ENCODE assay signal across 7 mouse cellular contexts in the genomic region with DNA sequence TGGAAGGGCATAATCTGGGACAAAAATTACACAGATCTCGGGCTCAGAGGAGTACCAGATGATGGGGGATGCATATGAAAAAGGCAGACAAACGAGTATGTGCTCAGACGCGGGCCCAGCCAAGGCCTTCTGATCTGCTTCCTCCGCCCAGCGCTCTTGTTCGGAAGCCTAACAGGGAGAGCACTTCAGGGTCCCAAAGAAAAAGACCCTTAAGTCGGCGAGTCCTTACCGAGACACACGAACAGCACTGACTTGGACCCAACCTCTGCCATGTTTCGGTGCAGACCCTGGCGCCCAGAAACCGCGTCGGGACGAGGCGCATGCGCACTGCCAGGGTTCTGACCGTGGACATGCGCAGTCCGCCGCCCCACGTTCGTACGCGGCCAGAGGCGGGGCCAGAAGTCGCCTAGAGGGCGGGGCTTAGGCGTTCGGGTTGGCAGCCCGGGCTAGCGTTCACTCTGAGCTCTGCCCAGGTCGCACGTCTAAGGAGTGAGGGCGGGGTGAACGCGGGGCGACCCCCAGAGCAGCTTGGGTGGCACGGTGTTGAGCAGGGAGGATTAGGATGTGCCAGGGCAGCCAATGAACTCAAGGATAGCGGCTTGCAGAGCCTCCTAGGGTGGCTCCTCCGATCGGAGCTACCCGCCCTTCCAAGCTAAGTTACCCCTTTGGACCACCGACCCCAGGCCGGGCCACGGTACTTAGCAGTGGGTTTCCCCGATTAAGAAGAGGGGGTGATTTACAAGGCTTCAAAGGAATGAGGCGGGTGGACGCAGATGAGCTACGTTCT. TPM values are rescaled to one million over a fixed set of nuclear protein-coding genes. Genes with fewer than 3 reads are reported as not detected.
DNase-seq lines count a peak whose midpoint lies in the region; ATAC-seq lines count a peak whose summit lies in the region.

A gene (minus strand): TSS at position 329 of the 787 bp plus-strand sequence.
A gene (plus strand): TSS at position 408 of the 787 bp plus-strand sequence.

- H3K9ac ChIP-seq in intestine, embryonic 15.5 days, result peak within 1 kb of the TSS; percentile 67

- intact Hi-C loops in left cerebral cortex, postnatal 25 days (cut with DNase I), result no loop called here

- no peaks in the 10 kb centered on the region for H3K36me3 ChIP-seq in intestine, embryonic 15.5 days
- no peaks in the 10 kb centered on the region for H3K36me3 ChIP-seq in midbrain, embryonic 10.5 days

- H3K4me2 ChIP-seq in intestine, embryonic 15.5 days (replicated peaks), result peak within 1 kb of the TSS; percentile 84

- peaks cover 7% of the 10 kb centered on the region; the same call in 1 of the 2 replicates for H3K4me1 ChIP-seq in intestine, embryonic 15.5 days (replicated peaks)
- H3K4me1 ChIP-seq in midbrain, embryonic 10.5 days, result peaks cover 24% of the 10 kb centered on the region

- H3K27me3 ChIP-seq in intestine, embryonic 15.5 days (replicated peaks), result no peaks in the 10 kb centered on the region
- no peaks in the 10 kb centered on the region for H3K27me3 ChIP-seq in midbrain, embryonic 10.5 days (ENCODE audit: low read depth, poor library complexity, severe bottlenecking)

- WGBS in intestine, embryonic 15.5 days, result under 1% methylated on average over 52 of the region's 52 CpGs
- under 1% methylated on average over 52 of the region's 52 CpGs for WGBS in midbrain, embryonic 10.5 days

- peak; percentile 98 for ATAC-seq in intestine, embryonic 15.5 days

- H3K4me3 ChIP-seq in intestine, embryonic 15.5 days (replicated peaks), result peak within 1 kb of the TSS; percentile 59
- H3K4me3 ChIP-seq in midbrain, embryonic 10.5 days, result peak within 1 kb of the TSS; percentile 69

- H3K9me3 ChIP-seq in intestine, embryonic 15.5 days, result no peaks in the 10 kb centered on the region
- H3K9me3 ChIP-seq in midbrain, embryonic 10.5 days (replicated peaks), result no peaks in the 10 kb centered on the region

- peak; percentile 96 to 99 for DNase-seq in adrenal gland, adult (ENCODE audit: inconsistent age in 2 of 2, low spot score in 1 of 2)
- DNase-seq in embryo, embryonic 10.5 days (ENCODE audit: low spot score), result peak; percentile 96
- peak; percentile 92 for DNase-seq in gastrocnemius, postnatal 25 days
- peak; percentile 93 to 96 for DNase-seq in left cerebral cortex, postnatal 25 days (ENCODE audit: low spot score in 2 of 2)
- DNase-seq in midbrain, embryonic 10.5 days (ENCODE audit: low spot score), result peak; percentile 92
- peak; percentile 95 for DNase-seq in right cerebral cortex, postnatal 4 days

- H3K27ac ChIP-seq in intestine, embryonic 15.5 days, result peak within 1 kb of the TSS; percentile 59; the same call in 1 of the 2 replicates
- peak within 1 kb of the TSS; percentile 88 for H3K27ac ChIP-seq in midbrain, embryonic 10.5 days (replicated peaks)

RNA-seq across cellular contexts. Expression of the first gene that starts in this region (rescaled TPM):
- 10 to 100 TPM; 32.1 to 33.6 TPM for total RNA-seq in gastrocnemius, postnatal 25 days (2021)
- 178 and 179 TPM in 2 replicates for polyA plus RNA-seq in intestine, embryonic 15.5 days (2015; fragmentation: Nextera tagmentation; extraction: Ambion mirVana)
- 10 to 100 TPM; 51.6 to 54.2 TPM for total RNA-seq in left cerebral cortex, postnatal 25 days (2021)
- polyA plus RNA-seq in midbrain, embryonic 10.5 days (2016; fragmentation: Nextera tagmentation; extraction: Ambion mirVana), result 227 and 241 TPM in 2 replicates

RNA-seq across cellular contexts. Expression of the second gene that starts in this region (rescaled TPM):
- 1 to 10 TPM in 1 of 2 experiments, under 1 TPM in 1; 0.83 to 1.1 TPM for total RNA-seq in gastrocnemius, postnatal 25 days (2021)
- polyA plus RNA-seq in intestine, embryonic 15.5 days (2015; fragmentation: Nextera tagmentation; extraction: Ambion mirVana), result 22.9 and 25.3 TPM in 2 replicates
- total RNA-seq in left cerebral cortex, postnatal 25 days (2021), result 10 to 100 TPM; 11.2 to 12.3 TPM
- 15.6 and 18.9 TPM in 2 replicates for polyA plus RNA-seq in midbrain, embryonic 10.5 days (2016; fragmentation: Nextera tagmentation; extraction: Ambion mirVana)

Comparison
In these comparisons a context has a peak if more than half of its experiments do, and no peak if none do; other contexts are left out.
1. Peak in every context shown above with its lines: DNase-seq, ATAC-seq, H3K4me3 ChIP-seq and H3K27ac ChIP-seq.
2. RNA of the second gene that starts in this region (total RNA-seq): 11.2 to 12.3 TPM in left cerebral cortex, postnatal 25 days; 0.83 to 1.1 TPM in gastrocnemius, postnatal 25 days; every median in the first group is over 4 times any median in the second.